Mouse (Mus musculus): ENCODE measurements around the gene Eif4e3.

Eif4e3 gene

DNA sequence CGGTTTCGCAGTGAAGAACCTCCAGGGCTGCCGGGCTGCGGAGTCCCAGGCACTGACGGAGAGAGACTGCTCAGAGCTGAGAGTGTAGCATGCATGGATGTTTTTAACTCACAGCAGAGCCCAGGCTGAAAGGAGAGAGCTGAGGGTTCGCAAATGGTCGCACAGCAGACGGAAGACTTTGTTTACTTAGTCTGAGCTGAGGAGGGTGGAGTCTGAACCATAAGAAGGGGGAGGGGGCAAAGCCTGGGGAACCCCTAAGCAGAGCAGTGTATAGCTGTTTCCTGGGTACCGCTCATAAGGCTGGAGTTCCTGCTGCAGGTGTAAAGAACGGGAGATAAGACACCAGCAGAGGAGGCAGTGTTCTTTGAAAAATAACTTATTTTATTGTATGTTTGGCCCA lies 20.2 kb downstream of the Eif4e3 start:
- H3K36me3 ChIP-seq (ENCODE audit: control insufficient read depth, insufficient read depth, low read length, poor library complexity, severe bottlenecking), result no peaks in the 10 kb centered on the region
- DNase-seq (ENCODE audit: low read depth, low spot score), result no peak
- H3K27me3 ChIP-seq (ENCODE audit: control insufficient read depth, insufficient read depth, low read length, poor library complexity, severe bottlenecking), result no peaks in the 10 kb centered on the region

- no peak for DNase-seq (ENCODE audit: low read depth, low spot score)
- Histone ChIP-seq H3K36me3 (ENCODE audit: control insufficient read depth, insufficient read depth, low read length, poor library complexity, severe bottlenecking) (no peaks in the 10 kb centered on the region), H3K27me3 (ENCODE audit: control insufficient read depth, insufficient read depth, low read length, poor library complexity, severe bottlenecking) (no peaks in the 10 kb centered on the region)
These were observed 21.7 kb downstream of the Eif4e3 start for GRCm38 (mm10) chr6:99644876-99645275.

- no peaks in the 10 kb centered on the region for H3K27me3 ChIP-seq (ENCODE audit: control insufficient read depth, insufficient read depth, low read length, poor library complexity, severe bottlenecking)
- H3K36me3 ChIP-seq (ENCODE audit: control insufficient read depth, insufficient read depth, low read length, poor library complexity, severe bottlenecking), result no peaks in the 10 kb centered on the region
- no peak for DNase-seq (ENCODE audit: low read depth, low spot score)
These were observed 22.2 kb downstream of the Eif4e3 start for GRCm38 (mm10) chr6:99644386-99644785.

DNA sequence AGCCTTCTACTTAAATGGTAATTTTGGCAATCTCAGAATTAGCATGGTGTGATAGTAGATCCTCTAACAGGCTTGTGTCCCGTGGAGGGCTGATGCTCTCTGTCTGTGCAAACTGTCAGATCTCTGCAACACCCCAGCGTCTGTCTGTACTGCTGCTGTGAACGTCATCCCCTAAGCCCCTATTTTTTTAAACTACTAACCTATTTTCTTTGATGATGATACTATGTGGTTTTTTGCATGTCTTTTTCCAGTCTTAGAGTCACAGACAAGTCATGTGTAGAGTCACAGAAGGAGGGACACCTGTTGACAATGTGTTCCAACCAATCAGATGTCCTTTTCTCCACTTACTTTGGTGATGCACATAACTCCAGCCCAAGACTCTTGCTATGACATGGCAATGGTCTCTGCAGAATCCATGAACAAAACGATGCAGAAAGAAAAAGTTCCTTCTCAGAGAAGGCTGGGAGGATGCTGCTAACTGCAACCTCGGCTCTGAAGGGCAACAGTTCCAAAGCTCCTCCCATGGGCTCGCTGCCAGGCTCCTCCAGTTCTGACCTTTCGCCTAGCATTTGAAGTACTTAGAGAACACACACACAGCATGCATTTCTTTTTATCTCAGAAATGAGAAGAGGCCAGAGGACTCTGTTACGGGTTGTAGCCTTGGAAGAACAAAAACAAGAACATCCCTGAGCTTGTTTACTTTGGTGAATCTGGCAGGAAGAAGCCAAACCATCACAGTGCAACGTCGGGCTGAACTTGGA lies 23.0 kb downstream of the Eif4e3 start:
- DNase-seq (ENCODE audit: low read depth, low spot score), result no peak
- H3K27me3 ChIP-seq (ENCODE audit: control insufficient read depth, insufficient read depth, low read length, poor library complexity, severe bottlenecking), result no peaks in the 10 kb centered on the region
- no peaks in the 10 kb centered on the region for H3K36me3 ChIP-seq (ENCODE audit: control insufficient read depth, insufficient read depth, low read length, poor library complexity, severe bottlenecking)

DNA sequence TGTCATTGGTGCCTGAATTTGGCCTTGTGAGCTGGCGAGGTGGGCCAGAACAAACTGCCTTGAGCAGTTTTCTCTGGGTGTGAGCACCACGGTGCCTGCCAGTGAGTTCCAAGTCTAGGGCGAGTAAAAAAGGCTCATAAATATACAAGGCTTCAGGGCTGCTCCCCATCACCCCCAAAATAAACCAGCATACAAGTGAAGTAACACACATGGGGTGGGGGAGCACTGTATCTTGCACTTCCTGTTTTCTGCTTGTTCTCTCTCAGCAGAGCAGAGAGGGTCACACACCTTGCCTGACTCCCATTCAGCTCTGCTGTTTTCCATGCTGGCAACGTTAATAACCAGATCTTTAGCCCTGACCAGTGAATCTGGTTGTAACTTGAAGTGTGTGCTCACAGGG lies 29.1 kb downstream of the Eif4e3 start:
- DNase-seq (ENCODE audit: low read depth, low spot score), result no peak
- Histone ChIP-seq H3K36me3 (ENCODE audit: control insufficient read depth, insufficient read depth, low read length, poor library complexity, severe bottlenecking) (peaks cover 2% of the 10 kb centered on the region; the same call in 1 of the 2 replicates), H3K27me3 (ENCODE audit: control insufficient read depth, insufficient read depth, low read length, poor library complexity, severe bottlenecking) (no peaks in the 10 kb centered on the region)

DNA sequence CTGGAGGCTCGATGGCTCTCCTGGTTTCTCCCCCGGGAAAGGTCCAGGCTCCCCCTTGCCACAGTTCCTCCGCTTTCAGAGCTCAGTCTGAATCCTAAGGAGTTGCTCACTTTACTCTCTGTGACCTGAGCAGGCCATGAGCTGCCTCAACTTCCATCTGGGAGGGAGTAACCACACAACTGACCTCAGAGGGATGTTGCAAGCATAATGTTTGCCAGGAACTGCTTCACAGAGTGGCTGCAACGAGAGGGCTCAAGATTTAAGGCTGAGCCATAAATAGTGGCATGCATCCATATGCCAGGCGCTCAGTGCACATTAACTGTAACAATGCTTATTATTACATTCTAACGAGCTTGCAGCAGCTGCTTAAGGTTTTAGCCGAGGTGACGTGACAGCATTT lies 29.8 kb downstream of the Eif4e3 start:
- H3K27me3 ChIP-seq (ENCODE audit: control insufficient read depth, insufficient read depth, low read length, poor library complexity, severe bottlenecking), result no peaks in the 10 kb centered on the region
- H3K36me3 ChIP-seq (ENCODE audit: control insufficient read depth, insufficient read depth, low read length, poor library complexity, severe bottlenecking), result peaks cover 2% of the 10 kb centered on the region; the same call in 1 of the 2 replicates
- no peak for DNase-seq (ENCODE audit: low read depth, low spot score)

- peaks cover 2% of the 10 kb centered on the region; the same call in 1 of the 2 replicates for H3K36me3 ChIP-seq (ENCODE audit: control insufficient read depth, insufficient read depth, low read length, poor library complexity, severe bottlenecking)
- DNase-seq (ENCODE audit: low read depth, low spot score), result no peak
- H3K27me3 ChIP-seq (ENCODE audit: control insufficient read depth, insufficient read depth, low read length, poor library complexity, severe bottlenecking), result no peaks in the 10 kb centered on the region
These were observed 30.4 kb downstream of the Eif4e3 start for GRCm38 (mm10) chr6:99636121-99636520.

GRCm38 (mm10) chr6:99632121-99632980 lies 34.2 kb downstream of the Eif4e3 start:
- no peaks in the 10 kb centered on the region for H3K27me3 ChIP-seq (ENCODE audit: control insufficient read depth, insufficient read depth, low read length, poor library complexity, severe bottlenecking)
- peaks cover 2% of the 10 kb centered on the region; the same call in 1 of the 2 replicates for H3K36me3 ChIP-seq (ENCODE audit: control insufficient read depth, insufficient read depth, low read length, poor library complexity, severe bottlenecking)
- no peak for DNase-seq (ENCODE audit: low read depth, low spot score)

DNA sequence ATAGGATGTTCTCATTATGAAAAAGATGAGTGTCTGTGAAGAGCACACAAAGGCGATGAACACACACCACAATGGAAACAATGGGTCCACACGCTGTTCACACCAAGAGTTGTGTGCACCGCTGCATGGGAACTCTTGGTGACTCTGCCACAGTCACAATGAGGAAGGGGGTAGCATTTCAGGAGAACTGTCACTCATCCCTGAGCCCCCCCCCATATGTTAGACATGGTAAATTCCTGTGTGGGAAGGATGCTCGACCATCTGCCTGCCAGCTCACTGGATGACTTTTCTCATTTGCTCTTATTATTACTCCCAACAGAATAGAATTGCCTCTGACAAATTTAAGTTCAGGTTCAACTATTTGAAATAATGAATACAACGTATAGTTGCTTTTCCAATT lies 34.9 kb downstream of the Eif4e3 start:
- no peak for DNase-seq (ENCODE audit: low read depth, low spot score)
- H3K36me3 ChIP-seq (ENCODE audit: control insufficient read depth, insufficient read depth, low read length, poor library complexity, severe bottlenecking), result peaks cover 2% of the 10 kb centered on the region; the same call in 1 of the 2 replicates
- no peaks in the 10 kb centered on the region for H3K27me3 ChIP-seq (ENCODE audit: control insufficient read depth, insufficient read depth, low read length, poor library complexity, severe bottlenecking)

DNA sequence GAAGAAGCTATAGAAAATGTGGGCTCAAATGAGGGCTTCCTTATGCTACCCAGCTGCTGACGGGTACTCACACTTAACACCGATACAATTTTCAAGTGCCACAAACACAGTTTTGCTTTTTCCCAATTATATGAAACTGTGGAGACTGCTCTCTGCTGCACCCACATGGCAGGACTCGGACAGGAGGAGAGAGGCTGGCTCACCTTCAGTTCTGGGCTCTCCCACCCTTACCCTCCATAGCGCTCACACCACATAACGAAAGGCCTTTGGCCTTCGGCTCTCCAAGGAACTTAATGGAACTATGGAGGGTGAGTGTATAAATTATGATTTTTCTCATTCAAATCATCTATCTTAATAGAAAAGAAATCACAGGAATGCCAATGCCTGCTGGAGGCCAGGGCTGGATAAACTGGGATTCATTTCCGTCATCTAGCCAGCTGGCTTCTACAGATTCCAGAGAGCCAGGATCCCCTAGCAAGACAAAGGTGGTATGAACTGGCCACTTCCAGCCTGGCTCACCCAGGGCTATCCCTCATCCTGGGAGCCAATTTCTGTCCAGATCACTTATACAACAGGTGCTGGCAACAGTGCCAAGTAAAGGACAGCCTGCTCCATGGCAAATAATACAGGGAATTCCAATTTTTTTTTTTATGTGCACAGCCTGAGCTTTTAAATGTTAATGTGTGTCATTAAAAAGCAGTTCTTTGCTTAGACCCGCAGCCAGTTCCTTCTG lies 36.7 kb downstream of the Eif4e3 start:
- no peaks in the 10 kb centered on the region for H3K27me3 ChIP-seq (ENCODE audit: control insufficient read depth, insufficient read depth, low read length, poor library complexity, severe bottlenecking)
- no peaks in the 10 kb centered on the region for H3K36me3 ChIP-seq (ENCODE audit: control insufficient read depth, insufficient read depth, low read length, poor library complexity, severe bottlenecking)
- DNase-seq (ENCODE audit: low read depth, low spot score), result no peak

- Histone ChIP-seq H3K36me3 (ENCODE audit: control insufficient read depth, insufficient read depth, low read length, poor library complexity, severe bottlenecking) (no peaks in the 10 kb centered on the region), H3K27me3 (ENCODE audit: control insufficient read depth, insufficient read depth, low read length, poor library complexity, severe bottlenecking) (no peaks in the 10 kb centered on the region)
- no peak for DNase-seq (ENCODE audit: low read depth, low spot score)
These were observed 40.2 kb downstream of the Eif4e3 start for GRCm38 (mm10) chr6:99626347-99626746.

GRCm38 (mm10) chr6:99625803-99626202 lies 40.8 kb downstream of the Eif4e3 start:
- Histone ChIP-seq H3K36me3 (ENCODE audit: control insufficient read depth, insufficient read depth, low read length, poor library complexity, severe bottlenecking) (no peaks in the 10 kb centered on the region), H3K27me3 (ENCODE audit: control insufficient read depth, insufficient read depth, low read length, poor library complexity, severe bottlenecking) (no peaks in the 10 kb centered on the region)
- DNase-seq (ENCODE audit: low read depth, low spot score), result no peak

GRCm38 (mm10) chr6:99625306-99625705 lies 41.3 kb downstream of the Eif4e3 start:
- Histone ChIP-seq H3K27me3 (ENCODE audit: control insufficient read depth, insufficient read depth, low read length, poor library complexity, severe bottlenecking) (no peaks in the 10 kb centered on the region), H3K36me3 (ENCODE audit: control insufficient read depth, insufficient read depth, low read length, poor library complexity, severe bottlenecking) (no peaks in the 10 kb centered on the region)
- no peak for DNase-seq (ENCODE audit: low read depth, low spot score)

- no peaks in the 10 kb centered on the region for H3K36me3 ChIP-seq (ENCODE audit: control insufficient read depth, insufficient read depth, low read length, poor library complexity, severe bottlenecking)
- no peak for DNase-seq (ENCODE audit: low read depth, low spot score)
- no peaks in the 10 kb centered on the region for H3K27me3 ChIP-seq (ENCODE audit: control insufficient read depth, insufficient read depth, low read length, poor library complexity, severe bottlenecking)
These were observed 42.0 kb downstream of the Eif4e3 start for GRCm38 (mm10) chr6:99624542-99624941.

GRCm38 (mm10) chr6:99623641-99624040 lies 42.9 kb downstream of the Eif4e3 start:
- DNase-seq (ENCODE audit: low read depth, low spot score), result peak; percentile 36
- no peaks in the 10 kb centered on the region for H3K36me3 ChIP-seq (ENCODE audit: control insufficient read depth, insufficient read depth, low read length, poor library complexity, severe bottlenecking)
- H3K27me3 ChIP-seq (ENCODE audit: control insufficient read depth, insufficient read depth, low read length, poor library complexity, severe bottlenecking), result no peaks in the 10 kb centered on the region

Measured in splenic B cell, adult 2 months (primary cell).